Mouse (Mus musculus) CH12.LX (cell line): Measurements from ENCODE around the gene Clasrp. TPM values are rescaled to one million over a fixed set of nuclear protein-coding genes. Genes with fewer than 3 reads are reported as not detected.

Experiments used
- DNase-seq: peaks from one replicate; pipeline ENCODE4 v3.0.0-alpha.2; 2013; ENCODE audit errors: extremely low read depth
- H3K27ac ChIP-seq: 2 replicates; pipeline ENCODE4 v1.5.1; 2012; ENCODE audit warnings: low read depth, mild to moderate bottlenecking, control low read depth, moderate library complexity; ENCODE audit not compliant: insufficient read depth
- H3K27me3 ChIP-seq: replicated peaks from 2 replicates; pipeline ENCODE3; 2012; ENCODE audit warnings: inconsistent platforms
- H3K36me3 ChIP-seq, 2 experiments: replicated peaks in 1 of 2; 2 replicates each; pipeline versions ENCODE3 to v1.6.1; 2012; ENCODE audit warnings: inconsistent platforms in 1 of 2, low read length in 1 of 2, mild to moderate bottlenecking in 1 of 2, mixed read lengths in 1 of 2, moderate library complexity in 1 of 2; ENCODE audit not compliant: control insufficient read depth in 1 of 2, insufficient read depth in 1 of 2
- H3K4me1 ChIP-seq, 2 experiments: 2 replicates each; pipeline ENCODE4 v1.6.1; 2012; ENCODE audit warnings: inconsistent platforms in 1 of 2, moderate library complexity in 1 of 2; ENCODE audit not compliant: insufficient read depth in 2 of 2, control insufficient read depth in 1 of 2
- H3K4me2 ChIP-seq: 2 replicates; pipeline ENCODE4 v1.6.1; 2012; ENCODE audit warnings: low read depth, mild to moderate bottlenecking, control low read depth; ENCODE audit not compliant: poor library complexity, insufficient read depth, severe bottlenecking
- H3K4me3 ChIP-seq, 3 experiments: fragments of 150-350 bp in 1 of 3; sonication (generic) in 1 of 3; replicated peaks in 1 of 3; 2 replicates each; pipeline versions ENCODE3 to v1.5.1; 2011 to 2012; ENCODE audit warnings: low read depth in 2 of 3, low read length in 2 of 3, mild to moderate bottlenecking in 2 of 3, moderate library complexity in 2 of 3, control low read depth in 1 of 3, improper control_type of control experiment in 1 of 3, inconsistent platforms in 1 of 3, mixed read lengths in 1 of 3; ENCODE audit not compliant: poor library complexity in 1 of 3
- H3K79me2 ChIP-seq: replicated peaks from 2 replicates; pipeline ENCODE4 v1.6.1; 2012; ENCODE audit warnings: mild to moderate bottlenecking, moderate library complexity; ENCODE audit not compliant: control insufficient read depth, poor library complexity, insufficient read depth, severe bottlenecking; ENCODE audit errors: extremely low read depth
- H3K9ac ChIP-seq: 2 replicates; pipeline ENCODE4 v1.6.1; 2012; ENCODE audit warnings: low read depth, mild to moderate bottlenecking, control low read depth, moderate library complexity; ENCODE audit not compliant: insufficient read depth
- H3K9me3 ChIP-seq: replicated peaks from 2 replicates; pipeline ENCODE3; 2012; ENCODE audit warnings: low read length, inconsistent platforms, mixed read lengths
- CTCF ChIP-seq, 2 experiments: IDR thresholded peaks in 1 of 2; conservative IDR thresholded peaks in 1 of 2; 2 replicates each; pipeline ENCODE4 v1.5.1; 2011 to 2012; ENCODE audit warnings: low read depth in 2 of 2, low read length in 2 of 2, improper control_type of control experiment in 1 of 2, inconsistent platforms in 1 of 2, mild to moderate bottlenecking in 1 of 2, moderate library complexity in 1 of 2
- ELF1 ChIP-seq: IDR thresholded peaks from 2 replicates; pipeline ENCODE4 v1.6.1; 2014; ENCODE audit warnings: low read depth, mild to moderate bottlenecking, inconsistent platforms, low read length, improper control_type of control experiment
- EP300 ChIP-seq: IDR thresholded peaks from 2 replicates; pipeline ENCODE4 v1.6.1; 2011; ENCODE audit warnings: low read length, improper control_type of control experiment
- ETS1 ChIP-seq: conservative IDR thresholded peaks from 2 replicates; pipeline ENCODE4 v1.6.1; 2012; ENCODE audit warnings: low read depth, mild to moderate bottlenecking, inconsistent platforms, low read length, improper control_type of control experiment, moderate library complexity
- GABPA ChIP-seq: IDR thresholded peaks from 2 replicates; pipeline ENCODE4 v1.6.1; 2012; ENCODE audit warnings: low read depth, low read length, improper control_type of control experiment, inconsistent platforms; ENCODE audit not compliant: insufficient replicate concordance
- IRF4 ChIP-seq: IDR thresholded peaks from 2 replicates; pipeline ENCODE4 v1.6.1; 2014; ENCODE audit warnings: low read depth, mild to moderate bottlenecking, inconsistent platforms, low read length, improper control_type of control experiment
- JUN ChIP-seq: IDR thresholded peaks from 2 replicates; pipeline ENCODE4 v1.6.1; 2011; ENCODE audit warnings: low read depth, mild to moderate bottlenecking, low read length, improper control_type of control experiment, moderate library complexity; ENCODE audit not compliant: insufficient read depth
- KAT2A ChIP-seq: IDR thresholded peaks from 2 replicates; pipeline ENCODE4 v1.6.1; 2012; ENCODE audit warnings: low read length, improper control_type of control experiment, inconsistent platforms; ENCODE audit not compliant: insufficient replicate concordance
- MAX ChIP-seq: IDR thresholded peaks from 2 replicates; pipeline ENCODE4 v1.6.1; 2011; ENCODE audit warnings: low read length, improper control_type of control experiment
- MEF2A ChIP-seq: IDR thresholded peaks from 2 replicates; pipeline ENCODE4 v1.6.1; 2014; ENCODE audit warnings: low read depth, mild to moderate bottlenecking, inconsistent platforms, low read length, improper control_type of control experiment, borderline replicate concordance
- PAX5 ChIP-seq: IDR thresholded peaks from 2 replicates; pipeline ENCODE4 v1.6.1; 2012; ENCODE audit warnings: low read length, inconsistent platforms, mixed read lengths
- RCOR1 ChIP-seq: conservative IDR thresholded peaks from 2 replicates; pipeline ENCODE4 v1.6.1; 2012; ENCODE audit warnings: low read depth, mild to moderate bottlenecking, inconsistent platforms, low read length, improper control_type of control experiment
- SIN3A ChIP-seq: IDR thresholded peaks from 2 replicates; pipeline ENCODE4 v1.6.1; 2012; ENCODE audit warnings: low read length, improper control_type of control experiment, inconsistent platforms
- TBP ChIP-seq: conservative IDR thresholded peaks from 2 replicates; pipeline ENCODE4 v1.6.1; 2011; ENCODE audit warnings: low read depth, low read length, improper control_type of control experiment
- USF2 ChIP-seq: conservative IDR thresholded peaks from 2 replicates; pipeline ENCODE4 v1.6.1; 2011; ENCODE audit warnings: low read depth, low read length, improper control_type of control experiment
- dilution Hi-C: fragments of 300-500 bp; cut with MboI; formaldehyde crosslinking; loops from 2 replicates; pipeline ENCODE4 v1.14.3; 2020; ENCODE audit warnings: low sequenced_read_pairs; ENCODE audit not compliant: extremely low pct_unique_long_range_greater_than_20kb, extremely low pct_ligation_motif_present
- in situ Hi-C: fragments of 300-500 bp; cut with MboI; formaldehyde crosslinking; loops from 3 replicates; pipeline ENCODE4 v1.14.3; 2019; ENCODE audit warnings: low sequenced_read_pairs, low pct_ligation_motif_present, low pct_unique_long_range_greater_than_20kb, mixed read lengths
- polyA plus RNA-seq: library from polyadenylated mRNA; unstranded; fragments of >175 nt; gene quantifications from 2 replicates; pipeline ENCODE4 v1.2.1, GENCODE M21; 2012; ENCODE audit warnings: low read depth; ENCODE audit not compliant: insufficient read length
- total RNA-seq, 2 experiments: library from RNA; depleted of rRNA; stranded (reverse); fragments of 300-350 nt in 1 of 2; fragments of >200 nt in 1 of 2; gene quantifications; 2 replicates each; pipeline ENCODE4 v1.2.3; 2012 to 2014

The Clasrp gene
- total and polyA plus RNA-seq, 3 experiments = 14.5 to 59.4 (median 45.4) TPM

DNA sequence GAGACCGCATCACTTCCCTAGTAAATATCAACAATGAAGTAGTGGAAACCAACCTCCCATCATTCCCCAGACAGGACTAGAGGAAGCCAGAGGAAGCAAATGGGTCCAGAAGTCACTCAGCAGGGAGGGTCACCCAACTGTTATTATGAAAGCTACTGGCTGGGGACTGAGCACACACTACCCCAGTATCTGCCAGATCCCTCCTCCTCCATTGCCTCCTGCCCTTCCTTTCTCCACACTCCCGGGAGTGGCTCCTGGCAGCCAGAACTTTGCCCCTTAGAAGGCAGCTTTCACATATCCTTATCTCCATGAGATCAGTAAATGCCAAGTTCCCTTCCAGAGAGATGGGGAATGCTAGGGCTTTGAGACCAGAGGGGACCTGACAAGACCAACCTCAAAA is 19.1 kb upstream of the Clasrp start:
- dilution Hi-C loops = no loop called here

DNA sequence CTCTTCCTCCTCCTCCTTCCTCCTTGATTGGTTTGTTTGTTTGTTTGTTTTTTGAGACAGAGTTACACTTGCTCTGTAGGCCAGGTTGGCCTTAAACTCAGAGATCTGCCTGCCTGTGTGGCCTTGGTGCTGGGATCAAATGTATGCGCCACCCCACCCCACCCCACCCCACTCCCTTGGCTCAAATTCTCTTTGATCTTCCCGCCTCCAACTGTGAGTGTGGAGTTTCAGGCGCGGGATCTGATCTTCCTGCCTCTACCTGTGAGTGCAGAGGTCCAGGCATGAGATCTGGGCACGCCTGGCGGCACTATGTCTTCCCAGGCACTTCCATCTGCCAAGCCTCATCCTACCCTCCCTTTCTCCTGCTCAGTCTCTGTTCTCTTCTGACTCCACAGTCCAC is 18.0 kb upstream of the Clasrp start:
- H3K4me3 ChIP-seq = no peak overlapping the region
- no peak overlapping the region for H3K27ac ChIP-seq
- H3K36me3 ChIP-seq = peaks cover 53 to 91% of the 10 kb centered on the region in 2 experiments
- H3K9ac ChIP-seq = no peak overlapping the region
- no peaks in the 10 kb centered on the region for H3K79me2 ChIP-seq
- in situ Hi-C loops (no loop called here), dilution Hi-C loops (no loop called here)
- no peak for DNase-seq
- no peak for TF ChIP-seq ETS1
- H3K9me3 ChIP-seq = peaks cover 7% of the 10 kb centered on the region
- no peaks in the 10 kb centered on the region for H3K27me3 ChIP-seq
- H3K4me1 ChIP-seq = peaks cover 0 to 14% of the 10 kb centered on the region in 2 experiments; a peak in 1 of 4 replicates
- H3K4me2 ChIP-seq = no peak overlapping the region

More for the DNA sequence above, 19.1 kb upstream of the Clasrp start:
- H3K4me1 ChIP-seq = peaks cover 3 to 19% of the 10 kb centered on the region in 2 experiments; a peak in 3 of 4 replicates
- H3K4me2 ChIP-seq = no peak overlapping the region
- H3K9ac ChIP-seq = no peak overlapping the region
- H3K36me3 ChIP-seq = peaks cover 42 to 84% of the 10 kb centered on the region in 2 experiments
- H3K4me3 ChIP-seq = no peak overlapping the region
- TF ChIP-seq ELF1 = no peak
- in situ Hi-C loops = no loop called here
- no peak for DNase-seq
- peaks cover 5% of the 10 kb centered on the region; the same call in 1 of the 2 replicates for H3K79me2 ChIP-seq
- peaks cover 7% of the 10 kb centered on the region for H3K9me3 ChIP-seq
- no peaks in the 10 kb centered on the region for H3K27me3 ChIP-seq
- H3K27ac ChIP-seq = no peak overlapping the region

DNA sequence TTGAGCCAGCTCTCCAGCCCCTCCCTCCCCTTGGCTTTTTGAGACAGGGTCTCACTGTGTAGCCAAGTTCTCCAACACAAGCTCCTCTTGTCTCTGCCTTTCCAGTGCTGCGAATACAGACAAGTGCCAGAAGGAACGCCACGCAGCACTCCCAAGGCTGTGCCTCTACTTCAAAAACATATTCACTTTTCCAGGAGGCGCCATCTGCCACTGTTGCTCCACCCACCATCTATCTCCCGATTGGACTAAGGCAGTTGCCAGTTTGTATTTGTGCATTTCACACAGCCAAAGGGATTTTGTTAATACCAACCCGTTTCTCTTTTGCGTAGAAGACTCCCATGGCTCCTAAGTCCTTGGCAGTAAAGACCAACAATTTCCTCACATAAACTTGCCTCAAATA is 16.5 kb upstream of the Clasrp start:
- peaks cover 0 to 5% of the 10 kb centered on the region in 2 experiments; a peak in 1 of 4 replicates for H3K4me1 ChIP-seq
- dilution Hi-C loops = no loop called here

More for the DNA sequence above, 16.5 kb upstream of the Clasrp start:
- no peak overlapping the region for H3K9ac ChIP-seq
- no peak overlapping the region for H3K27ac ChIP-seq
- H3K9me3 ChIP-seq = peaks cover 7% of the 10 kb centered on the region
- H3K79me2 ChIP-seq = no peaks in the 10 kb centered on the region
- H3K4me3 ChIP-seq = no peak overlapping the region
- no peak overlapping the region for H3K4me2 ChIP-seq
- in situ Hi-C loops = no loop called here
- TF ChIP-seq PAX5 (no peak), SIN3A (no peak), JUN (no peak), IRF4 (no peak), USF2 (no peak), GABPA (no peak), EP300 (no peak), TBP (no peak), RCOR1 (no peak), MEF2A (no peak), CTCF (conservative IDR thresholded peaks at IDR 0.05 in 1 of 2, IDR thresholded peaks at IDR 0.05 in 1 of 2; ENCODE audit: low read depth in 2 of 2, low read length in 2 of 2) (no peak), KAT2A (no peak), MAX (no peak)
- peaks cover 56 to 91% of the 10 kb centered on the region in 2 experiments for H3K36me3 ChIP-seq
- H3K27me3 ChIP-seq = no peaks in the 10 kb centered on the region
- DNase-seq = no peak
